Mouse (Mus musculus) thymus, adult 18-20 months (tissue): ENCODE measurements at regions not wholly inside any gene's neighbourhood (a gene's known extent, or its start where the extent isn't known, plus 50 kb on each side); places are given as distances from the start of the nearest gene placed in this dataset.

Experiments used
- DNase-seq, 2 experiments: peaks; one replicate each; pipeline ENCODE4 v3.0.0; 2022; ENCODE audit warnings: mixed read lengths in 2 of 2

DNA sequence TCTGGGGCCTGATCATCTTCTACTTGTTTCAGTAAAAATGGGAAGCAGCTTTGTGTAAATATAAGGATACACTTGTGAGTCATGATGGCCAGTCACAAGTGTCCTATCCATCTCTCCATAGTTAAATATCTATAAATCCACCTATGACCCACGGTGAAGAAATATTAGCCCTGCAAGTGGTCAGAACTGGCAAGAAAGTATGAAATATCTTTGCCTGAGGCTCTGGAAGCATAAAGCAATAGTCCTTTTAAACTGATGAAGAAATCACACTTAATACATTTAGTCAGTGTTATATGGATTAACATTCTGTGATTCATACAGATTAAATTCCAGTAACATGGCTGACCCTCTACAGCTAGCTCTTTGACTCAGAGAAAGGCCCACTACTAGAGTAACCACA is 134.8 kb upstream of the Klf6 start:
- DNase-seq = no peak

DNA sequence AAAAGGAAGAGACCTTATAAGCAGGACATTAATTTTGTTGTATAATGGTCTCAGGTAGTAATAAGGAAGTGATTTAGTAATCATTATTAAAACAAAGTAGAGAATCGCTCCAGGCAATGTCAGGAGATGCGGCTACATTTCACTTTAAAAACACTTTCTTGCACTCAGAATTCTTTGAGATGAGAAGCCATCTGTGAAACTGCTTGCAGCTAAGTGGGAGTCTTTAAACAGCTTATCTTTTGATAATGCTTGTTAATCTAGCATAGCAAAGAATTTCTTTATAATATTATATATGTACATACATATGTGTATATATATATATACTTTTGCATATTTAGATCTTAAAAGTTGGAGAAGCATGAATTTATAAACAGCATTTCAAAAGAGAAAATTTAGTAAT is 133.1 kb upstream of the Klf6 start:
- DNase-seq = no peak

DNA sequence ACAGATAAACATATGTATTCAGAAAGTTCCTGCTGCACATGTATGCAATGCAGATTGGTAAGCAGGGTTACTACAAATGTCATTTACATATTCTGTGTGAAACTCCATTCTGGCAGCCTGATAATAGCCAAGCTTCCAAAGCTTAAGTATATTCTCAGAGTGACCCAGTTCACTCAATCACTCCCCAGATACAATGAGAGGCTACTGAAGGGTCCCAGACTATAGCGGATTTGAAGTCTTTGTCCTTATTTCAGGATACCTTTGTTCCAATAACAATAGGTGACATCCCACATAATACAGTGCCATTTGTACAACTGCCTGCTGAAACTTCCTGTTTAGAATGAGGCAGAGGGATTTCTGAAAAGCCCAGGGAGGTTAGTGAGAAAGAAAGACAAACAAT is 132.5 kb upstream of the Klf6 start:
- no peak for DNase-seq

DNA sequence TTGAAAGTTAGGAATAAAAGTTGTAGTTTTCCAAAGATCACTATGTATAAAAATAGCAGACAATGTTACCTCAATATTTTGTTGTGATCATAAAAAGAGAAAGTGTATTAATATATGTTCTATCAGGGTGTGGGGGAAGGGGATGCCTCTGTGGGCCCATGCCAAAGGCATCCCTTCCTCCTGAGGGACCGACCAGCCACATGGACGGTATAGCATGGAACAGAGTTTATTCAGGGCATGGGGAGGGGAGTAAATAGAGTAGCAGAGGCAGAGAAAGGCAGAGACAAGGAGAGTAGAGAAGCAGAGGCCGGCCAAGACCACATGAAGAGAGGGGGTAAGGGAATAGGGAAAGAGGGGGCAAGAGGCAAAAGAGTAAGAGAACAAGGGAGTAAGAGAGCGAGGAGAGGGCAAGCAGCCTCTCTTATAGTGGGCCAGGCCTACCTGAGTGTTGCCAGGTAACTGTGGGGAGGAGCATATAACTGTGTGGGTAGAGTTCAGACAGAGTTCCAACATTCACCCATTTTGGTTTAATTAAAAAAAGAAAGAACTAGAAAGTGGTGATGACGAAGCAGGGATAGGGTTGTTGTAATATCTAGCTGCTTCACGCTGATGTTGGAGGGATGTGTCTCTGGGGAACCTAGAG is 131.7 kb upstream of the Klf6 start:
- no peak for DNase-seq

DNA sequence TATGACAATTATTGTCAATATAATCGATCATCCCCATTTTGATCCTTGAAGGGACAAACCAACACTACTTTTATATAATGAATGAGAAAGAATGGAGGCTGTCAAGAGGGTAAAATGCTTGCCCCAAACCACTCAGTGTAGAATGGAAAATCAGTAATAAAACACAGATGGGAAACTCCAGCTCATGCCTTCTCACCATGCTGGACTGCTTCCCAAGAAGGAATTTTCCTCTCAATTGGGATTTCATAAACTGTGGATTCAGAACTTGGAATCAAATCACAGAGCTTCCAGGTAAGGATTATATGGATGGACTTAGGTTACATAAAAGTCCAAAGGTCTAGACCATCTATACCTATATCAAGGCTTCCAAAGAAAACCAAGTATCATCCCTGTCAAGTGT is 129.1 kb upstream of the Klf6 start:
- no peak for DNase-seq

DNA sequence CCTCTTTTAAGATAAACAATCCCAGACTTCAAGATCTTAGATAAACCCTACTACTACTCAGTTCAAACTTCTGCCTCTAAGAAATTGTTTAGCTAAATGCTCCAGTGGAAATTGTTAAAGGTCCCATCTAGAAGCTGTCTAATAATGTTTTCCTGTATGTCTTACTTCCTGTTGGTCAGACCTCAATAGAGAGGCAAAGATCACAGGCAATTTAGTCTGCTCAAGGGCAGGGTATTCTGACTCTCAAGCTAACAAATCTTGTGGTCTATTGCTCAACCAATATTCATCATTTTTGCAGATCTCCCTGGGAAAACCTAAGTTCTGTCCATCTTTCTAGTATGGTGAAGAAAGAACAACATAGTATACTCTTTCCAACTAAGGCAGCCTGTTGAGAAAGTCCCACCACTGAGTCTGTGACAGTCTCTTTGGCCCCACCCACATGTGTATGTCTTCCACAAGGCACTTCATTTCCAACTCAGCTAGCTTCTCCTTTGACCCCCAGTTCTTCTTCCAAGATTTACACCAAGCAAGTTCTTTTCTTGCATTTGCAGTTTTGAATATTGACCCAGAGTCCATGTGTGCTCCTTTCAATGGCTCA is 126.2 kb upstream of the Klf6 start:
- no peak for DNase-seq

DNA sequence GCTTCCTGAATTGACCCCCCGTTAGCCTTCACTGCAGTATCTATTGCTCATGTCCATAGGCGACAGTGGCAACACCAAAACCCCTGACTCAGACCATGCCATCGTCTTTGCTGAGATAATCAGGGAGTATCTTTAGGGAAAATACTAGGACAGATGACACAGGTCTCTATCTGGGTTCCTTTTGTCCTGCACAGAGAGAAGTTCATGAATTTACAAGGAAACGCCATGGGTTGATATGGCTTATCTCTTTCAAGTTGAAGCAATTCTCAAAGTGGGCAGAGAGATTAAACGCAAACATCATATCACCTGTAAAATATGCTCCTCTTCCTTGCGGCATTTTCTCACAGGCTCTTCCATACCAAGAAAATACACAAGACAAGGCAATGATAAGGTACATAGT is 124.8 kb upstream of the Klf6 start:
- no peak for DNase-seq

DNA sequence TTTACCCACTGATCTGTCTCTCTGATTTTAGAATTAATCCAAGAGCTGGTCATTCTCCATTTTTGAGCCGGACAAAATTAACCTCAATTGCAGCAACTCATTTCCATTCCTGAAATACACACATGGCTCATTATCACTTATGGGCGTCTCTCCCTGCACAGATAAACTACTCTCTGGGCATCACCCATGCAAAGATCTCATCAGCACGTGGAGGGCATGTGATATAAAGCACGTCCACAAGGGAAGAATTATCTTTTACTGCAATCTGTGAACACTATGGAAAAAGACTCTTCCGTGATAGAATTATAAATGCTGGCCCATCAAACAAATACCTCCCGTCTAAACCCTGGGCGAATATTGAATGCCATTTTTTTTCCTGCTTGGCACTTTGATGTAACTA is 124.1 kb upstream of the Klf6 start:
- no peak for DNase-seq

DNA sequence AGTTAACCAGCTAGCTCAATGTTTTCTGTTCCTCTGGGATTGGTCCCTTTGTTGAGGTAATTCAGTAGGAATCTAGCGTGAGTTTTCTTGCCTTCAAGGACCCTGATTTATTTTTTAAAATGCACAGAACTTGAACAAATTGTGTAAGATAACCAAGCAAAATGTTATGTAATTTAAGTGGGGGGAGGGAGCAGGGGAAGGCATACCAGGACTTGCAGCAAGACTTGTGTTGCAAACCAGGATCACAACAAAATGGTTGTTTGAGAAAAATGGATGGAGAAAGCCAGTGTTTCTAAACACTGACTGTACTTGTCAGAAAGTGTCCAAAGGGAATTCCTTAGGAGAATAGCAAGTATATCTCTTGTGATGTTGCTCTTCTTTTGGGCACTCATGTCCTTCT is 120.5 kb upstream of the Klf6 start:
- DNase-seq = no peak

DNA sequence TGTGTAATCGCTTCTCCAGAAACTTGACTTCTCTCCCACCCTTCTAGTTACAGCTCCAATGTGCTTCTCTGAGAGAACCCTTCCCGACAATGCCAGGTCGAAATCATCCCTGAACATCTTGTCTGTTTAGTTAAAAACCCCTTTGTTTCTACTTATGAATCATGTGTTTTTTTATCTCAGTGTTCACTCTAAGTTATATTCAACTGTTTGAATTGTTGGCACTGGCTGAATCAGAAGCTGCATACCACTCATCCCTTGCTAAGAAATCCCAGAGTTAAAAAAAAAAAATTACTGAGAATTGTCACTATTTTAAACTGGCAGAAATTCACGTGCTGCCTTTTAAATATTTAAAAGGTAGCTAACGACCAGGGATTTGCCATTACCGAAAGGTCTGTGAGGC is 116.3 kb upstream of the Klf6 start:
- no peak for DNase-seq

DNA sequence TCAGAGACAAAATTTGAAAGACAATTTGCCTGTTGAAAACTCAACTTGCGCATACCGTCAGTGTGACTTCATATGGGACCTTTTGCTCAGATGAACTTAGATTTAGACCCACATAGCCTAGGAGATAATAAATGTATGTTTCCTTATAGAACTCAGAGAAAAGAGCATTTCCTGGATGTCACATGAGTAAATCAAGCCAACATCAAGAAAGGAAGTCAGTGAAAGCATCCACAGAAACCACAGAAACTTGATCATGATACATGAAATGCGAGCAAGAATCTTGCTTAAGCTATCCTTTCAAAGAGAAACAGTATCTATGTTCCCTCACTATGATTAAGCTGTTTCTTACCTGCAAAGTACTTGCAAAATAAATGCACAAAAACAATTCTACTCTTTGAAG is 104.1 kb upstream of the Klf6 start:
- DNase-seq = no peak

DNA sequence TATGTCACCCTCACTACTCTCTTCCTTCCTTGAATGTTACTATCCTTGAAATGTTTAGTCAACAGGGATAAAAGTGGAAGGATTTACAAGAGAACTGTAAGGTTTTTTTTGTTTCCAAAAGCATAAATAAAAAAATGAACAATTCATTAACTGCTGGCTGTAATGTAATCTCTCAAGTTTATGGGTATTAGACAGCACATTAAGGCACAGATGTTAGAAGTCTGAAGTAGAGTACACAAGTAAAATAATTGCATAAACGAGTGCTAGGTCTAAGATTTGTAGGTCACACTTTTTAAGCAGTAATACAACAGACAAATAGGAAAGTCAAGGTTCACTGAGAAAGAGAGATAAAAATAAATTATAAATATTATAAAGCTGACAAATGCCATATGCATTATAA is 103.3 kb upstream of the Klf6 start:
- DNase-seq = no peak

DNA sequence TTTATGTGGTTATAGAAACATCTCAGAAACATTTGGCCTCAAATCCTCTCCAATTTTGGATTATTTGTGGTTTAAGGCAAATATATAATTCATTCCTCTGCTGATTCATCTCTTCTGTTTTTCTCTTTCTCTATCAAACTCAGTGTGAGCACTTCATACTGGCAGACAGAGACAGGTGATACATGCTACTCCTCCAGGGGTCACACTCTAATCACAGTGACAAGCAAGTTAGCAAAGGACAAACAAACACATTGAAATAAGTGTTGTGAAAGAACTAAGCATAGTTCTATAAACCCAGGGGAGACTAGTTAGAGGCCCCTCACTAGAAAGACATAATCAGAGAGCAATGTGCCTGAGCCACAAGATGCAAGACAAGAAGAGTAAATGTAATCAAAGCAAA is 101.3 kb upstream of the Klf6 start:
- no peak for DNase-seq

DNA sequence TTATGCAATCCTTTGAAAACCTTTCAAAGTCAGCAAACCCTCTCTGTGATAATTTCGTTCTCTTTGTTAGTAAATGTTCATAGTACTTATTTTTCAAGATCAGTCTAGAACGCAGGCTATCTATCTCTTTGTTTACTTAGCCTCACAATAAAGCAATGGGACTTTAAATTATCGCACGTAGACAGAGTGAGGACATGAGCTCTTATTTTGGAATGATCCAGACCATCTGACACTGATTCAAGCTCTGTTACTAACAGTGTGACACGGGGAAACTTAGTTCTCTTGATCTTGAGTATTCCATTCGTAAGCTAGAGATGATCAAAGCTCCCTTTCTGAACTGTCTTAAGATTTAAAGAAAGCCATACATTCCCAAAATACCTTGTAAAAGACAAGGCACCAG is 94.9 kb upstream of the Klf6 start:
- no peak for DNase-seq

DNA sequence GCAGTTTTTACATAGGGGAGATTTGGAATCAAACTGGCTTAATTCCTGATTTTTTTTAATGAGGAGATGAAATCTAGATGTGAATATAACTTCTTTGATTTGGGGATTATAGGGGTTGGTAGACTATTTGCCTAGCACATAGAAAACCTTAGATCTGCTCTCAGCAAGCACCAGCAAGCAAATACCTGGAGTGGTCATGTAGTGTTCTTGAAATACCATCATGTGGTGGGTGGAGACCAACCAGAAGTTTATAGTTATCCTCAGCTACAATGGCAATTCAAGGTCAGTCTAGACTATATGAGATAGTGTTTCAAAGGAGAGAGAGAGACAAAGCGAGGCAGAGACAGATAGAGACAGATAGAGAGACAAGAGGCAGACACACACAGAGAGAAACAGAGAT is 94.1 kb upstream of the Klf6 start:
- no peak for DNase-seq

DNA sequence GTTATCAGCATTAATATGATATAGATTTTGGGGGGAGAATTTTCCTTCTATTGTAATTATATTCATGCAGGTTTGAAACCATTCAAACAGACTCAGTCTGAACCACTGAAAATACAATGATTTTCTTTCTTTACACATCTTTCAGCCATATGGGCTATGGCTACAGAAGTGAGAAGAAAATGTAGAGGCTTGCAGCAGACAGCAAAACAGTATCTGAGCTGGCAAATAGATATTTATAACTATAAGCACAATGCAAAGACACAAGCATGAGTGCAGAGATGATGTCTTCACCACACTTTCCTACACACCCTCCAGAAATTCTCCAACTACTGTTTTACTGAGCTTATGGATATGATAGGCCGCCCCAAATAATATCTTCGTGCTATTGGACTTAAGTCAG is 92.6 kb upstream of the Klf6 start:
- no peak for DNase-seq

DNA sequence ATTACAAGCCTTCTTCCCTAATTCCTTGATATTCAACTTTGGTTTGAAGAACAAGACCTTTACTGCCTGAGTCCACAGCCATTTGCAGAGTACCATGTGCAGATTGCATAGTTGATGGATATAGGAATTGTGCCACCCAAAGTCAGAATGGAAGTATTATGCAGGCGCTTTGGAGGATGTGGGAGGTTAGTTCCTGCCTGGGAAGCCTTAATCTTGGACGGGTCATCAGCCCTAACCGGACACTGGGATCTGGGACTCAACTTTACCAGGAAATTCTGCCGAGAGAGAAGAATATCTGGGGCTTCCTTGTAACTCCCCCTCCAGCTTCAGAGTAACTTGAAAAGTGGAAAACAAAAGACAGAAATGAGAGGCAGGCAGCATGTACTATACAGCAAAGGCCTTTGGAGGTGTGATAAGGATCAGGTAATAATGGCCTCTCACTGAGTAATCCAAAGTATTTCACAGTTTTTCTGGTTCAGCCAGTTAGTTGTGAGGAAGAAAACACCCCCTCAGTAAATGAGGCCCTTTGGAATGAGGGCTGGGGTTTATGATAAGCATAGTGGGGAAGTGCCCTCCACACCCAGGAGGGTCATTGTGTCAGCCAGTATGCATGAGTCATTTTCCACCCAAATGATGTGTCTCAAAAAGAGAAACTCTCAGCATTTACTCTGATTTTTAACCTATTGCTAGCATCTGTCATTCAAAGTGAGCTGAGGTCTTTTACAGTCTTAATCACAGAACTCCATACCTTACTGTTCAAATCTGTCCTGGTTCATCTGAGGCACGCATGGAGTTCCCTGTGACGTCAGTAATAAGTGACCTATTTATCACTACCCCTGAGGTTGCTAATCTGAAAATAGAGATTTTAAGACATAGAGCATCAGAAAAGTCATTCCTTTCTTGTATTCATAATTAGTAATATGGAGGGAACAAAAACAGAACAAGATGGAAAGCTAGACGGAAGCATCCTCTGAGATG is 91.7 kb upstream of the Klf6 start:
- DNase-seq = no peak

DNA sequence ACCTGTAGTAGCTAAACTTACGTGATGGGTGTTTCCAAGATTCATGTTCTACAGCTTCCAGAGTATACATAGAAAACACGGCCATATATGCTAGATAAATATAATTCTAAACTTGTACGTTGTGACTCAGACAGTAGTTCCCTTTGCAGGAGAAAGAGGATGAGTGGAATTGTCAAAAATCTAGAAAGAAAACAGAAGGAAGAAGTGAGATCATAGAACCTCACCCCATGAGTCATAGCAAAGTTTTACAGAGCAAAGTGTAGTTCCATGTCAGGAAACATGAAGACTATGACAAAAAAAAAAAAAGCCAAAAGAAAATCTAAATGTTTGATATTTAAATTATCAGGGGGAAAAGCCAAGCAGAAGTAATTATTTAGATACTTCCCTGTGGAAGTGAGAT is 87.5 kb upstream of the Klf6 start:
- DNase-seq = no peak

DNA sequence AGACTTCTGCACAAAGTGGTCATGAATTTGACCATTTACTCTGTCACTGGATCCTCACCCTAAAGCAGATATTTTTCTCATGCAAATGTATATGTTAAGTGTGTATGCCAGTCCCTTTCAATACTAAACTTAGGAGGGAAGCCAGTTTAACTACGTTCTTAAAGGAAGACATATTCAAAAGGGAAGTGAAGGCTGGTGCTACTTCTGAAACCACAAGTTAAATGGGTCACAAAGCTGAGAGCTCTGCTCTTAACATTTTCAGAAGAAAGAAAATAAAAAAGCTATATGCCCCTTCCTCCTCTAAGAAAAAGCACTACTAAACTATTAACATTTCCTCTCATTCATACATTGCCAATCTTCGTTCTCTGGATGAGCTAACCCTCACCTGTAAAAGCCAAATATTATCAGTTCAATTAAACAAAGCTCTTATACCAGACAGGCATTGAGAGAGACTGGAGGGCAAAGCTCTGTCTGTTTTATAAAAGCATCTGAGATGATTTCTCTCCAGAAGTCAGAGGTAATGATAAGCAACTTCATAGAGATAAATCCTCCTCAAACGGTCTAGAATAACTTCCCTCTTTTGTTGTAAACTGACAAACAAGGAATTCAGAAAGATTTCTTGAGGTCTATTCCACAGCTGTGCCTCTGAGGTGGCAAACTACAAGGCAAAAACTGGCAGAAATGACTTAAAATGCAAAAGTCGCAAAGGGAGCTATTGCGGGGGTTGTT is 82.7 kb upstream of the Klf6 start:
- DNase-seq = no peak

DNA sequence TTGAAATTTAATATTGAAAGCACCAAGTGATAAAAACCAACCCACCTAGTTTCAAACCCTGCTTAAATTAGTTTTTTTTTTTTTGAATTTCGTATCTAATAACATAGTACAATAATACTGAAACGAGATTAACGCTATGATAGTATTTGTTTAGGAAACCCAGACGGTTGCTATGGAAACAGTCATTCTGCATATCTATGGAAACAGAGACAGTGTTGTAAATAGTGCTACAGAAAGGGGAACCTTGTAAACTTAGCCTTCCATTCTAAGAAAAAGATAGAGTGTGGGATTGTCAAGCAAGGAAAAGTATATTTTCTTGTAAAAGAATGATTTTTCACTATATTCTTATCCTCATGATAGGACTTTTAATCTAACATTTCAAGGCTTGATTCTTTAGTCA is 81.9 kb upstream of the Klf6 start:
- no peak for DNase-seq

DNA sequence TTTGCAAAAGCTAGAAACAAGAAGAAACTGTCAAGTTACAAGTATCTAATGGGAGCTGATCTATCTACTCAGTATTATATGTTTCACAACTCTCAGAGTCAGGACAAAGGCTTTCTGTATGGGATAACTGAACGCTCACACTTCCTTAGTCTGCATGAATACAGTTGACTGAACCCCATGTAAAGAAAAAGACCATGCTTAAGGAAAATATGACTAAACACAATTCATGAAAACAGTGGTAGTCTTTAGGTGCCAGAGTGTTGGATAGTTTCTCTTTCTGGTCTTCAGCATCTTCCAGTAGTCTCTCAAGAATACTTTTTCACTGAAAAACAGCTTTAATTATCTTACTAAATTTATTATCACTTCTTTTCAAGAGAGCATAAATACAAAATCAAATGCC is 78.7 kb upstream of the Klf6 start:
- no peak for DNase-seq

DNA sequence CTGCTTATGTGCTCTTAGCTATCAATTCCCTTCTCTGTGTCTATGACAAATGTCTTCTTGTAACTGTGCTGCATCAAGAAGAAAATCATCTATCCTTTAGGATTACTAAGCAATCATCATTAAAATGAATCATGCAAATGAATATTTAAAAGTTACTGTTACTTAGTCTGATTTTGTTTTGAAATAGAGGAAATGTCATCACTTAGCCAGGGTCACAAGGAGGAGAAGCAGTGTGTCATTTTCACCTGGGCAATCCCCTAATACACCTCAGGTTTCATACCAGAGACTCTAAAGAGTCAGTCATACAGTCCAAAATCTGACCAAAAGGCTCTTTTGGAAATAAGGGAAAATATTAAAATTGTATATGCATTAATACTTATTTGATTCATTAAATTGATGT is 74.2 kb upstream of the Klf6 start:
- DNase-seq = no peak

DNA sequence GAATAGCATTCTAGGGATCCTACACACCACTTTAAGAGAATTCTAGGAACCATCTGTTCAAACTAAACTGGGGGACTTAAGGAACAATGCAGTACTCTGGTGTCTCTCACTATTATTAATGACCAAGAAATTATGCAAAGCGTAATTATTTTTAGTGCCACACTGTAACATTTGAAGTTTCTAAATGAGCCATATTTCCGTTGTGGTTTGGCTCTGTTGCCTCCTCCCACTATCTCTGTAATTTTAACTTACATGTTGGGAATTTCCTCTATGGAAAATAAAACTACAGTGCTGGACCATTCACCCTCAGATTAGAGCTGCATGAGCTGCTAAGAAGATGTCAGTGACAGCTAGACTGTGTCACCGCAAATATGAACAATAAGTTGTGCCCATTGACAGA is 72.0 kb upstream of the Klf6 start:
- DNase-seq = no peak

DNA sequence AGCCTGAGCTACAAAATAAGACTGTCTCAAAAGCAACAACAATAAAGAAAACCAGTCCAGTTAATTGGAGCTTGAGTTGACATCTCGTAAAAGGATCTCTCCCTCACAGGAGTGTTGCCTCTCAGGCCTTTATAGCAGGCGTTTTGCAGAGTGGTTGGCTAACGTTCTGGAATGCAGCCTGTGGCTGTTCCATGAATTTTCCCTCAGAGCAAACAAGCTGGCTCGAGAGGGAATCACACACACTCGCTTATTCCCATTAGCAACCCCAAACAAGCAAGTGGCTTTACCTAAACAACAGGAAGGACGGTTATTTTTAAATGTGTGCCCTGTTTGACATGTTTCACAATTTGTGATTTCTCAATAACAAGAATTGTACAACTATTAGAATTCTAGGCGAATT is 59.2 kb upstream of the Klf6 start:
- no peak for DNase-seq
